Mouse (Mus musculus) stomach, postnatal 0 days (tissue): Measurements from ENCODE around the gene Fam76a.

Experiments used
- CTCF ChIP-seq: IDR thresholded peaks from 2 replicates; pipeline ENCODE4 v1.5.1; 2016; ENCODE audit warnings: antibody characterized with exemption, low read depth, mild to moderate bottlenecking, moderate library complexity
- EP300 ChIP-seq: optimal IDR thresholded peaks from 2 replicates; pipeline ENCODE3; 2016; ENCODE audit warnings: antibody characterized with exemption

DNA sequence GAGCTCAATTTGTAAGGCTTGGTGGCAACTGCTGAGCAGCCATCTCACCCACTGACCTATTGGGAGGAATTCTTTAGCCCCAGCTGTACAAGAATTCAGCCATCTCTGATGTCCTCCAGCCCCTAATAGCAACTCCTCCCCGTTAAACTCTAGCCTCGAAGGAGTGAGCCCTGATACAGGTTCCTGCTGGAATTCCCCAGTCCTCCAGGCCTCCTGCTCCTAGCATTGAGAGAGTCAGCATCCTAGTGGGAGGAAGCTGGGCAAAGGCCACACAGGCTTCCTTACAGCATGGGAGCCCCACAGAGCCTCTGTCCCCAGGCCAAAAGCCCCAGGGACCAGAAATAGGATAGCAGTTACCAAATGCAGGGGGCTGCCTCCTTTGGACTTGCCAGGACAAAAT, 41.1 kb upstream of the Fam76a start:
- TF ChIP-seq CTCF (no peak), EP300 (no peak)
